ENCODE assay signal across 15 mouse cellular contexts in genomic region chr14:77915776-77916175, GRCm38 (mm10).
"Had no signal": no experiment of that assay in that cellular context is flagged by ENCODE, and none has a peak within 500 bp of the region (broad histone marks: within the 10 kb centered on the region; RNA-seq: fewer than 3 reads in every experiment).

No protein-coding gene starts in this region.

- H3K9me3 ChIP-seq: neural tube, embryonic 15.5 days; stomach, embryonic 15.5 days had no signal

- H3K27ac ChIP-seq: neural tube, embryonic 15.5 days; stomach, embryonic 15.5 days; stomach, postnatal 0 days had no signal

- DNase-seq: retina, postnatal 1 day; right cerebral cortex, adult 18-20 months; right cerebral cortex, postnatal 14 days; right cerebral cortex, postnatal 25 days; right cerebral cortex, postnatal 4 days; spleen, adult 18-20 months; thymus, adult 18-20 months; thymus, adult 2 months; thymus, postnatal 14 days; thymus, postnatal 25 days; thymus, postnatal 36 days; thymus, postnatal 4 days had no signal

- H3K27me3 ChIP-seq: neural tube, embryonic 15.5 days; stomach, embryonic 15.5 days had no signal

- H3K9ac ChIP-seq: neural tube, embryonic 15.5 days; stomach, embryonic 15.5 days had no signal

- H3K4me3 ChIP-seq: neural tube, embryonic 15.5 days; stomach, embryonic 15.5 days had no signal

- H3K4me1 ChIP-seq: neural tube, embryonic 15.5 days; stomach, embryonic 15.5 days had no signal

- H3K36me3 ChIP-seq: neural tube, embryonic 15.5 days; stomach, embryonic 15.5 days had no signal

- H3K4me2 ChIP-seq: neural tube, embryonic 15.5 days; stomach, embryonic 15.5 days had no signal
